Mouse (Mus musculus) ES-E14 (cell line): ENCODE measurements around the gene Tbc1d22b. TPM values are rescaled to one million over a fixed set of nuclear protein-coding genes. Genes with fewer than 3 reads are reported as not detected.

Experiments used
- DNase-seq: peaks from one replicate; pipeline ENCODE4 v3.0.0-alpha.2; 2013; ENCODE audit warnings: low read depth, low spot score
- H3K27ac ChIP-seq: 2 replicates; pipeline ENCODE4 v1.5.1; 2012; ENCODE audit warnings: low read depth, mild to moderate bottlenecking, low read length, moderate library complexity, mixed read lengths; ENCODE audit not compliant: poor library complexity, insufficient read depth, severe bottlenecking
- H3K36me3 ChIP-seq: 2 replicates; pipeline ENCODE4 v1.6.1; 2012; ENCODE audit warnings: mild to moderate bottlenecking, low read length, moderate library complexity, mixed read lengths; ENCODE audit not compliant: control insufficient read depth, poor library complexity, insufficient read depth, severe bottlenecking
- H3K4me1 ChIP-seq, 2 experiments: fragments of 150-350 bp in 1 of 2; sonication (generic) in 1 of 2; 2 replicates each; pipeline ENCODE4 v1.6.1; 2012; ENCODE audit warnings: low read length in 2 of 2, mild to moderate bottlenecking in 1 of 2, mixed read lengths in 1 of 2; ENCODE audit not compliant: control insufficient read depth in 2 of 2, insufficient read depth in 2 of 2, poor library complexity in 1 of 2
- H3K4me3 ChIP-seq, 2 experiments: fragments of 150-350 bp in 1 of 2; sonication (generic) in 1 of 2; 2 replicates each; pipeline ENCODE4 v1.5.1; 2012; ENCODE audit warnings: low read length in 2 of 2, low read depth in 1 of 2, mild to moderate bottlenecking in 1 of 2, mixed read lengths in 1 of 2; ENCODE audit not compliant: insufficient read depth in 1 of 2, poor library complexity in 1 of 2, severe bottlenecking in 1 of 2
- H3K9ac ChIP-seq: 2 replicates; pipeline ENCODE4 v1.6.1; 2012; ENCODE audit warnings: low read depth, mild to moderate bottlenecking, low read length, mixed read lengths; ENCODE audit not compliant: poor library complexity, insufficient read depth, severe bottlenecking
- H3K9me3 ChIP-seq: fragments of 150-350 bp; sonication (generic); 2 replicates; pipeline ENCODE4 v1.6.1; 2012; ENCODE audit warnings: low read depth, mild to moderate bottlenecking, low read length; ENCODE audit not compliant: control insufficient read depth, insufficient read depth
- CHD2 ChIP-seq: IDR thresholded peaks from 2 replicates; pipeline ENCODE4 v1.6.1; 2014; ENCODE audit warnings: mild to moderate bottlenecking, low read depth, low read length, inconsistent platforms
- HCFC1 ChIP-seq: IDR thresholded peaks from 2 replicates; pipeline ENCODE4 v1.6.1; 2012; ENCODE audit warnings: low read length, inconsistent platforms, borderline replicate concordance; ENCODE audit not compliant: insufficient read depth
- MAFK ChIP-seq: IDR thresholded peaks from 2 replicates; pipeline ENCODE4 v1.6.1; 2014; ENCODE audit warnings: mild to moderate bottlenecking, low read depth, low read length, inconsistent platforms; ENCODE audit not compliant: insufficient read depth
- ZC3H11A ChIP-seq: IDR thresholded peaks from 2 replicates; pipeline ENCODE4 v1.6.1; 2012; ENCODE audit warnings: low read depth, mild to moderate bottlenecking, inconsistent platforms, low read length, borderline replicate concordance
- ZNF384 ChIP-seq: IDR thresholded peaks from 2 replicates; pipeline ENCODE4 v1.6.1; 2012; ENCODE audit warnings: low read depth, low read length, inconsistent platforms
- in situ Hi-C, 2 experiments: fragments of 600-800 bp; cut with MboI; formaldehyde crosslinking; loops; one replicate each; pipeline ENCODE4 v1.15.1; 2025; ENCODE audit warnings: low sequenced_read_pairs in 2 of 2, inconsistent platforms in 1 of 2; ENCODE audit not compliant: unreplicated experiment in 2 of 2
- total RNA-seq: library from RNA; depleted of rRNA; stranded (reverse); fragments of 300-350 nt; gene quantifications from 2 replicates; pipeline ENCODE4 v1.2.3, GENCODE M21; 2012

The Tbc1d22b gene
- total RNA-seq, 1 experiment = 8.3 TPM

DNA sequence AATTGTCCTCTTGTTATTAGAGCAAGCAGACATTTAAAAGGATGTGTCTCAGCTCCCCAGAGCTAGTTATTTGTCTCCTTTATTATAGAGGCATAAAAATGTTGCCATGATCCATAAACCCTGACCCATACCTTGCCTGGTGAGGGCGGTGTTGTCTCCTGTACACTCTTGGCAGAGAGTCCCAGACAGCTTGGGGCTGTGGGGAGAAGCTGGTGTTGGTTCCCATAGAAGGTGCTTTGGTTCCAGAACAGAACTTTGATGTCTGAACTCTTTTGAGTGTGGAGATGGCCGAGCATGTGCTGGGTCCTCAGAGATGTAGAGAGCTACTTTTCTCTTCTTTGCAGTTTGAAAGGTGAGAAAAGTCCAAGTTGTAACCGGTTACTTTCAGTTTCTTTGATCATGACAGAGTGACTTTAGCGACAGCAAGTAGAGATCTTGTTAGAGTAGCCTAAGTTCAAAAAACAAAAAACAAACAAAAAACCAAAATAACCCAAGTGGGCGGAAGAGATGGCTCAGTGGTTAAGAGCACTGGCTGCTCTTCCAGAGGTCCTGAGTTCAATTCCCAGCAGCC is 2.7 kb downstream of the Tbc1d22b start, which contains the start of gene Tmem217:
Gene Tmem217 (minus strand): TSS at position 224 of the 571 bp plus-strand sequence.
- H3K4me1 ChIP-seq = peaks cover 0 to 2% of the 10 kb centered on the region in 2 experiments; a peak in 1 of 4 replicates
- H3K9ac ChIP-seq = no peak within 1 kb of the TSS
- no peak for DNase-seq
- H3K27ac ChIP-seq = no peak within 1 kb of the TSS
- H3K9me3 ChIP-seq = no peaks in the 10 kb centered on the region
- in situ Hi-C loops = no loop called here
- TF ChIP-seq ZC3H11A = no peak
- no peak for TF ChIP-seq MAFK
- no peak for TF ChIP-seq ZNF384
- no peak within 1 kb of the TSS for H3K4me3 ChIP-seq
- no peaks in the 10 kb centered on the region for H3K36me3 ChIP-seq

DNA sequence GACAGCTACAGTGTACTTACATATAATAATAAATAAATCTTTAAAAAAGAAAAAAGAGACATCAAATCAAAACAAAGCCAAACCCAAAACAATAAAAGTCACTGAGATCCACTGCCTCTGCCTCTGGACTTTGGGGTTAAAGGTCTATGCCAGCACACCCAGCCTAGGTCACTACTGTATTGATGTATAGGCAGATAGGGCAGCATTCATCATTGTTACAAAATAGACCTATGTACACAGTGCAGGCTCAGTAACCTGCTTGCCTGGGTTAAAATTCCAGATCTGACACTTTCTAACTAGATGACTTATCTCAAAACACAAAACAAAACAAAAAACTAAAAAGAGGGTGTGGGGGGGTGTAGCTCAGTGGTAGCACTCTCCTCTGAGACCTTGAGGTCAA is 4.6 kb downstream of the Tbc1d22b start:
- no peak for TF ChIP-seq ZC3H11A
- TF ChIP-seq ZNF384 = no peak
- no peak for TF ChIP-seq HCFC1
- TF ChIP-seq CHD2 = no peak
- TF ChIP-seq MAFK = no peak

GRCm38 (mm10) chr17:29556456-29556855 is 6.9 kb downstream of the Tbc1d22b start:
- Histone ChIP-seq H3K27ac (no peak overlapping the region), H3K9ac (no peak overlapping the region), H3K4me3 (no peak overlapping the region), H3K36me3 (no peaks in the 10 kb centered on the region), H3K4me1 (no peaks in the 10 kb centered on the region), H3K9me3 (0 out of 2 replicates have a peak, but pooled peaks cover 1% of the 10 kb centered on the region)
- TF ChIP-seq MAFK (no peak), CHD2 (no peak), ZC3H11A (no peak), ZNF384 (no peak), HCFC1 (no peak)
- DNase-seq = no peak
- in situ Hi-C loops = no loop called here

More for the DNA sequence above, 4.6 kb downstream of the Tbc1d22b start:
- DNase-seq = no peak
- Histone ChIP-seq H3K4me3 (no peak overlapping the region), H3K36me3 (no peaks in the 10 kb centered on the region), H3K9ac (no peak overlapping the region), H3K27ac (no peak overlapping the region), H3K9me3 (no peaks in the 10 kb centered on the region), H3K4me1 (no peaks in the 10 kb centered on the region; a peak in 1 of 4 replicates)
- in situ Hi-C loops = no loop called here

- Histone ChIP-seq H3K9ac (no peak overlapping the region), H3K36me3 (no peaks in the 10 kb centered on the region), H3K4me3 (no peak overlapping the region), H3K27ac (no peak overlapping the region), H3K9me3 (0 out of 2 replicates have a peak, but pooled peaks cover 1% of the 10 kb centered on the region), H3K4me1 (no peaks in the 10 kb centered on the region)
- no peak for DNase-seq
- in situ Hi-C loops = no loop called here
- TF ChIP-seq MAFK (no peak), ZC3H11A (no peak), ZNF384 (no peak), HCFC1 (no peak), CHD2 (no peak)
Observed at GRCm38 (mm10) chr17:29556893-29557292, 7.3 kb downstream of the Tbc1d22b start.
